Mouse (Mus musculus): ENCODE data around the gene Ints2. TPM values are rescaled to one million over a fixed set of nuclear protein-coding genes. Genes with fewer than 3 reads are reported as not detected.

The Ints2 gene
- total and polyA plus RNA-seq, 2 experiments from 2014 or later = 12.0 to 43.7 TPM

- DNase-seq (no peak), ATAC-seq (no peak)
- TF ChIP-seq CTCF (IDR thresholded peaks at IDR 0.05; ENCODE audit: low read depth) = no peak
- no peak overlapping the region for H3K27ac ChIP-seq (ENCODE audit: low read depth, low read length)
- no peak overlapping the region for H3K4me3 ChIP-seq (ENCODE audit: low read depth, low read length)
- H3K27me3 ChIP-seq (ENCODE audit: insufficient read depth, low read length) = no peaks in the 10 kb centered on the region
- WGBS = 92% methylated on average over 4 of the region's 4 CpGs
- no peaks in the 10 kb centered on the region for H3K9me3 ChIP-seq (ENCODE audit: low read length)
- H3K36me3 ChIP-seq (ENCODE audit: insufficient read depth) = peaks cover 44% of the 10 kb centered on the region
- no peaks in the 10 kb centered on the region for H3K4me1 ChIP-seq (ENCODE audit: insufficient read depth)
- no peak overlapping the region for H3K4me2 ChIP-seq (ENCODE audit: low read depth)
- H3K9ac ChIP-seq = no peak overlapping the region
These were observed 24.9 kb downstream of the Ints2 start for GRCm38 (mm10) chr11:86232446-86232845.

GRCm38 (mm10) chr11:86231781-86232350, 25.5 kb downstream of the Ints2 start:
- Histone ChIP-seq H3K27ac (ENCODE audit: low read depth, low read length) (no peak overlapping the region), H3K4me3 (ENCODE audit: low read depth, low read length) (no peak overlapping the region), H3K9me3 (ENCODE audit: low read length) (no peaks in the 10 kb centered on the region), H3K9ac (no peak overlapping the region), H3K36me3 (ENCODE audit: insufficient read depth) (peaks cover 46% of the 10 kb centered on the region), H3K27me3 (ENCODE audit: insufficient read depth, low read length) (no peaks in the 10 kb centered on the region), H3K4me1 (ENCODE audit: insufficient read depth) (no peaks in the 10 kb centered on the region), H3K4me2 (ENCODE audit: low read depth) (no peak overlapping the region)
- ATAC-seq (no peak), DNase-seq (no peak)
- no peak for TF ChIP-seq CTCF (IDR thresholded peaks at IDR 0.05; ENCODE audit: low read depth)
- 97% methylated on average over 13 of the region's 13 CpGs for WGBS

DNA sequence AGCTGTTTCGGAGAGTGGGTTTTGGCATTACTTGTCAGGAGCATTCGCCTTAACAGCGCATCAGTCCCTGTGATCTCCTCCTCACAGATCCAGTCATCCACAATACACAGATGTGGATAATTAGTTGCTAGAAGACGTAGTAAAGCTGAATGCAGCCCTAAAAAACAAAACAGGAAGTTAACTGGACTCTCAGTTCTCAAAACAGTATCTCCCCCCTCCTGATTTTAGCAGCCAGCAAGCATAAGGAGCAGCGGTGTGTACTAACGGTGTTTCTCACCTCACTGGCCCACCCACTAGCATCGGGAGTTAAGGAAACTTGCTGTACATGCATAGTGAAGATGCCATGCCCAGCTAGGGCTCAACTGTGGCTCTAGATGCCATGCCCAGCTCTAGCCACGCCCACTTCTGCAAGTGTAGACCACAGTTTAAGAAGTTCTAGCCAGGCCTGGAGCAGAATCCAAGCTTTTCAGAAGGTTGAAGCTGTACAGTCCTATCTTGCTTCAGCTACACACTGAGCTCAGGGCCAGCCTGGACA, 30.7 kb downstream of the Ints2 start:
- no peak for DNase-seq
- TF ChIP-seq CTCF (IDR thresholded peaks at IDR 0.05; ENCODE audit: low read depth) = no peak
- H3K4me2 ChIP-seq (ENCODE audit: low read depth) = no peak overlapping the region
- no peak overlapping the region for H3K27ac ChIP-seq (ENCODE audit: low read depth, low read length)
- H3K9me3 ChIP-seq (ENCODE audit: low read length) = no peaks in the 10 kb centered on the region
- 86% methylated on average over 8 of the region's 8 CpGs for WGBS
- H3K9ac ChIP-seq = no peak overlapping the region
- no peak for ATAC-seq
- peaks cover 50% of the 10 kb centered on the region for H3K36me3 ChIP-seq (ENCODE audit: insufficient read depth)
- no peak overlapping the region for H3K4me3 ChIP-seq (ENCODE audit: low read depth, low read length)
- H3K27me3 ChIP-seq (ENCODE audit: insufficient read depth, low read length) = no peaks in the 10 kb centered on the region
- H3K4me1 ChIP-seq (ENCODE audit: insufficient read depth) = no peaks in the 10 kb centered on the region

GRCm38 (mm10) chr11:86225761-86226160, 31.6 kb downstream of the Ints2 start:
- 83% methylated on average over 4 of the region's 4 CpGs for WGBS

DNA sequence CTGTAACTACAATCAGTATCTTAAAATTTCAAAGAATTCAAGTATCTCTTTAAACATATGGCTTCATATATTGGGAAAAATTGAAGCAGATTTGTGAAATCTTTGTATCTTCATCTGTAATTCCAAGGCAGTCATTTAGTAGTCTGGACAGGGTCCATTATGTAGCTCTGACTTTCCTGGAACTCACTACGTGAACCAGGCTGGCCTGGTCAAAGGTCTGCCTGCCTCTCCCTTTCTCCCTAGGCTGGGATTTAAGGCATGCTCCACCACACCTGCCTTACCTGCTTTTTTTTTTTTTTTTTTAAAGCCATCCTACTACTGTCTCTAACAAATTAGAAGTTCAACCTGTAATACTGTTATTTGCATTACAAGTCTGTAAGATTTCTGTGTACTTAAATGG, 45.6 kb downstream of the Ints2 start:
- Histone ChIP-seq H3K9ac (no peak overlapping the region), H3K4me2 (ENCODE audit: low read depth) (no peak overlapping the region), H3K27ac (ENCODE audit: low read depth, low read length) (no peak overlapping the region), H3K9me3 (ENCODE audit: low read length) (no peaks in the 10 kb centered on the region), H3K36me3 (ENCODE audit: insufficient read depth) (peaks cover 42% of the 10 kb centered on the region), H3K27me3 (ENCODE audit: insufficient read depth, low read length) (no peaks in the 10 kb centered on the region), H3K4me1 (ENCODE audit: insufficient read depth) (no peaks in the 10 kb centered on the region), H3K4me3 (ENCODE audit: low read depth, low read length) (no peak overlapping the region)
- TF ChIP-seq CTCF (IDR thresholded peaks at IDR 0.05; ENCODE audit: low read depth) = no peak
- 65% methylated on average over 1 of the region's 1 CpGs for WGBS
- ATAC-seq (no peak), DNase-seq (no peak)

More at GRCm38 (mm10) chr11:86225761-86226160, 31.6 kb downstream of the Ints2 start:
- ATAC-seq = no peak
- no peak overlapping the region for H3K4me3 ChIP-seq (ENCODE audit: low read depth, low read length)
- H3K27ac ChIP-seq (ENCODE audit: low read depth, low read length) = no peak overlapping the region
- H3K4me1 ChIP-seq (ENCODE audit: insufficient read depth) = no peaks in the 10 kb centered on the region
- no peak for DNase-seq
- H3K4me2 ChIP-seq (ENCODE audit: low read depth) = no peak overlapping the region
- no peaks in the 10 kb centered on the region for H3K27me3 ChIP-seq (ENCODE audit: insufficient read depth, low read length)
- H3K36me3 ChIP-seq (ENCODE audit: insufficient read depth) = peaks cover 47% of the 10 kb centered on the region
- no peak for TF ChIP-seq CTCF (IDR thresholded peaks at IDR 0.05; ENCODE audit: low read depth)
- H3K9me3 ChIP-seq (ENCODE audit: low read length) = no peaks in the 10 kb centered on the region
- no peak overlapping the region for H3K9ac ChIP-seq

DNA sequence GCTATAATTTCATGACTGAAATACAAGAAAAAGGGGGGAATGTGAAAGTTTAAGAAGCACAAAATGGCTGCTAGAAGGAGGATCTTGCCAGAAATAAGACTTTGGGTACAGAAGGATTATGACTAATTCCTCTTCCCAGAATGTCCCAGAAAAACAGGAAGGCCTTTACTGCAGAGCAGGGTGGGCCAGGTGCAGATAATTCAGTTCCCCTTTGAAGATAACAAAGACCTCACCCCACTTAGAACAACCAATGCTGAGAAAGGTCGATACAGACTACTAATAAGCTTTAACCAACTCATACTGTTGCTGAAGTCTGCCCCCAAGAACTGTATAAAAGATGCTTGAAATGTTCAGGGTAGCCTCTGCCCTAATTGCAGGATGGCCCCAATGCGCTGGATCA, 48.3 kb downstream of the Ints2 start:
- Histone ChIP-seq H3K9me3 (ENCODE audit: low read length) (0 out of 2 replicates have a peak, but pooled peaks cover 7% of the 10 kb centered on the region), H3K27ac (ENCODE audit: low read depth, low read length) (no peak overlapping the region), H3K4me2 (ENCODE audit: low read depth) (no peak overlapping the region), H3K4me1 (ENCODE audit: insufficient read depth) (no peaks in the 10 kb centered on the region), H3K27me3 (ENCODE audit: insufficient read depth, low read length) (no peaks in the 10 kb centered on the region), H3K4me3 (ENCODE audit: low read depth, low read length) (no peak overlapping the region), H3K9ac (no peak overlapping the region), H3K36me3 (ENCODE audit: insufficient read depth) (peaks cover 37% of the 10 kb centered on the region)
- 95% methylated on average over 2 of the region's 2 CpGs for WGBS
- no peak for DNase-seq
- no peak for ATAC-seq
- TF ChIP-seq CTCF (IDR thresholded peaks at IDR 0.05; ENCODE audit: low read depth) = no peak

DNA sequence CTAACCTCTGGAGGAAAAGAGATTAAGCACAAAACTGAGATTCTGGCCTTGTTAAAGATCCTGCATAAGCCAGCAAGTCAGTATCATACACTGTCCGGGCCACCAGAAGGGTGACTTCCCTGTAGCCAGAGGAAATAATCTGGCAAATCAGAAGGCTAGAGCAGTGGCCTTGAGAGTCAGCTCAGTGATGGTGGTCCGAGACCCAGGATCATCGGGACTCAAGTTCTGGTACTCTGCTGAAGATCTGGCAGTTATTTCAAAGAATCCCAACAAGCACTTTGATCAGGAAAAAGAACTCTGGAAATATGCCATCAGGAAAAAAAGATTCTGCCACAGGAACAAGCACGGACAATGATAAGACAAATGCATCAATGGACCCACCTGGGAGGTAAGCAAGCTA, 51.5 kb downstream of the Ints2 start:
- DNase-seq = no peak
- H3K36me3 ChIP-seq (ENCODE audit: insufficient read depth) = peaks cover 32% of the 10 kb centered on the region
- H3K27ac ChIP-seq (ENCODE audit: low read depth, low read length) = no peak overlapping the region
- no peaks in the 10 kb centered on the region for H3K27me3 ChIP-seq (ENCODE audit: insufficient read depth, low read length)
- H3K4me2 ChIP-seq (ENCODE audit: low read depth) = no peak overlapping the region
- H3K9me3 ChIP-seq (ENCODE audit: low read length) = 0 out of 2 replicates have a peak, but pooled peaks cover 9% of the 10 kb centered on the region
- H3K4me3 ChIP-seq (ENCODE audit: low read depth, low read length) = no peak overlapping the region
- WGBS = 97% methylated on average over 4 of the region's 4 CpGs
- H3K9ac ChIP-seq = no peak overlapping the region
- no peak for TF ChIP-seq CTCF (IDR thresholded peaks at IDR 0.05; ENCODE audit: low read depth)
- 0 out of 2 replicates have a peak, but pooled peaks cover 6% of the 10 kb centered on the region for H3K4me1 ChIP-seq (ENCODE audit: insufficient read depth)
- ATAC-seq = no peak
